Comparison of ENCODE assay signal across 22 mouse cellular contexts in genomic region chr4:90445268-90445667, GRCm38 (mm10).
DNase-seq lines count a peak whose midpoint lies in the region; ATAC-seq and TF ChIP-seq lines count a peak whose summit lies in the region.
"Had no signal": no experiment of that assay in that cellular context is flagged by ENCODE, and none has a peak within 500 bp of the region (broad histone marks: within the 10 kb centered on the region; RNA-seq: fewer than 3 reads in every experiment).

No protein-coding gene starts in this region.

- no peak overlapping the region for H3K4me2 ChIP-seq in forebrain, embryonic 13.5 days
- H3K4me2 ChIP-seq in forebrain, embryonic 12.5 days, result no peak overlapping the region
- H3K4me2 ChIP-seq in forebrain, embryonic 15.5 days (replicated peaks), result no peak overlapping the region
- H3K4me2 ChIP-seq in forebrain, embryonic 16.5 days (ENCODE audit: low read length), result no peak overlapping the region
- no peak overlapping the region for H3K4me2 ChIP-seq in hindbrain, postnatal 0 days (ENCODE audit: low read depth, low read length)
- H3K4me2 ChIP-seq: embryonic facial prominence, embryonic 12.5 days had no signal

- WGBS in forebrain, embryonic 13.5 days, result 55% methylated on average over 3 of the region's 3 CpGs
- 78% methylated on average over 3 of the region's 3 CpGs for WGBS in forebrain, embryonic 12.5 days
- 31% methylated on average over 3 of the region's 3 CpGs for WGBS in forebrain, embryonic 15.5 days
- 84% methylated on average over 3 of the region's 3 CpGs for WGBS in forebrain, embryonic 10.5 days
- 22% methylated on average over 3 of the region's 3 CpGs for WGBS in forebrain, embryonic 16.5 days
- 59% methylated on average over 3 of the region's 3 CpGs for WGBS in hindbrain, postnatal 0 days

- no peaks in the 10 kb centered on the region for H3K36me3 ChIP-seq in forebrain, embryonic 13.5 days (ENCODE audit: poor library complexity, severe bottlenecking)
- H3K36me3 ChIP-seq in forebrain, embryonic 12.5 days (replicated peaks), result no peaks in the 10 kb centered on the region
- no peaks in the 10 kb centered on the region for H3K36me3 ChIP-seq in forebrain, embryonic 15.5 days
- no peaks in the 10 kb centered on the region for H3K36me3 ChIP-seq in forebrain, embryonic 10.5 days (replicated peaks)
- no peaks in the 10 kb centered on the region for H3K36me3 ChIP-seq in forebrain, embryonic 16.5 days (ENCODE audit: control insufficient read depth, insufficient read depth)
- H3K36me3 ChIP-seq in hindbrain, postnatal 0 days (ENCODE audit: insufficient read depth, low read length), result no peaks in the 10 kb centered on the region
- H3K36me3 ChIP-seq: embryonic facial prominence, embryonic 10.5 days; embryonic facial prominence, embryonic 12.5 days; G1E had no signal

- H3K9ac ChIP-seq in forebrain, embryonic 13.5 days, result no peak overlapping the region
- H3K9ac ChIP-seq in forebrain, embryonic 12.5 days, result no peak overlapping the region
- no peak overlapping the region for H3K9ac ChIP-seq in forebrain, embryonic 15.5 days (replicated peaks)
- no peak overlapping the region for H3K9ac ChIP-seq in forebrain, embryonic 16.5 days (replicated peaks; ENCODE audit: low read depth, low read length)
- H3K9ac ChIP-seq in hindbrain, postnatal 0 days (replicated peaks; ENCODE audit: low read length), result no peak overlapping the region
- H3K9ac ChIP-seq: embryonic facial prominence, embryonic 12.5 days had no signal

- H3K4me3 ChIP-seq in forebrain, embryonic 13.5 days, result no peak overlapping the region
- no peak overlapping the region for H3K4me3 ChIP-seq in forebrain, embryonic 12.5 days (replicated peaks)
- H3K4me3 ChIP-seq in forebrain, embryonic 15.5 days, result no peak overlapping the region
- no peak overlapping the region for H3K4me3 ChIP-seq in forebrain, embryonic 10.5 days
- H3K4me3 ChIP-seq in forebrain, embryonic 16.5 days (replicated peaks; ENCODE audit: low read length), result no peak overlapping the region
- H3K4me3 ChIP-seq in hindbrain, postnatal 0 days (ENCODE audit: low read length), result no peak overlapping the region
- H3K4me3 ChIP-seq: embryonic facial prominence, embryonic 10.5 days; embryonic facial prominence, embryonic 12.5 days had no signal

- peak; percentile 70; the same call in 1 of the 2 replicates for ATAC-seq in forebrain, embryonic 13.5 days
- no peak for ATAC-seq in forebrain, embryonic 12.5 days (ENCODE audit: low FRiP score)
- ATAC-seq in forebrain, embryonic 15.5 days (replicated peaks), result peak; percentile 71
- ATAC-seq in forebrain, embryonic 16.5 days, result peak; percentile 84
- no peak for ATAC-seq in hindbrain, postnatal 0 days
- ATAC-seq: activated CD4-positive, CD25-positive, alpha-beta regulatory T cell, adult 4 months; CD4-positive, CD25-positive, alpha-beta regulatory T cell, adult 4 months; Patski had no signal

- DNase-seq in forebrain, embryonic 10.5 days (ENCODE audit: extremely low spot score, low spot score), result no peak
- no peak for DNase-seq in hindbrain, postnatal 0 days (ENCODE audit: low spot score)
- no peak for DNase-seq in spleen, postnatal 14 days (ENCODE audit: low spot score in 2 of 2)
- DNase-seq: adrenal gland, adult 8-10 months; adrenal gland, postnatal 14 days; adrenal gland, postnatal 36 days; B cell, adult 2 months; cerebellum, adult 11-12 months; cerebellum, adult 2 months; cerebellum, adult 9-10 months; cerebellum, postnatal 25 days had no signal

- H3K4me1 ChIP-seq in forebrain, embryonic 13.5 days, result no peaks in the 10 kb centered on the region
- no peaks in the 10 kb centered on the region for H3K4me1 ChIP-seq in forebrain, embryonic 12.5 days
- peaks cover 5% of the 10 kb centered on the region; the same call in 1 of the 2 replicates for H3K4me1 ChIP-seq in forebrain, embryonic 15.5 days
- no peaks in the 10 kb centered on the region for H3K4me1 ChIP-seq in forebrain, embryonic 10.5 days
- peaks cover 2% of the 10 kb centered on the region; the same call in 1 of the 2 replicates for H3K4me1 ChIP-seq in forebrain, embryonic 16.5 days (replicated peaks; ENCODE audit: control insufficient read depth, insufficient read depth, low read length)
- H3K4me1 ChIP-seq in hindbrain, postnatal 0 days (ENCODE audit: insufficient read depth, low read length), result no peaks in the 10 kb centered on the region
- H3K4me1 ChIP-seq: embryonic facial prominence, embryonic 10.5 days; embryonic facial prominence, embryonic 12.5 days had no signal

- TF ChIP-seq CTCF in hindbrain, postnatal 0 days (IDR thresholded peaks at IDR 0.05; ENCODE audit: low read depth), result no peak

- no peaks in the 10 kb centered on the region for H3K9me3 ChIP-seq in forebrain, embryonic 13.5 days (replicated peaks)
- H3K9me3 ChIP-seq in forebrain, embryonic 12.5 days, result no peaks in the 10 kb centered on the region
- no peaks in the 10 kb centered on the region for H3K9me3 ChIP-seq in forebrain, embryonic 15.5 days
- no peaks in the 10 kb centered on the region for H3K9me3 ChIP-seq in forebrain, embryonic 10.5 days
- no peaks in the 10 kb centered on the region for H3K9me3 ChIP-seq in forebrain, embryonic 16.5 days (ENCODE audit: control insufficient read depth, low read length)
- no peaks in the 10 kb centered on the region for H3K9me3 ChIP-seq in hindbrain, postnatal 0 days (ENCODE audit: low read length)
- H3K9me3 ChIP-seq: embryonic facial prominence, embryonic 10.5 days; embryonic facial prominence, embryonic 12.5 days; G1E had no signal

- no peak overlapping the region for H3K27ac ChIP-seq in forebrain, embryonic 13.5 days
- H3K27ac ChIP-seq in forebrain, embryonic 12.5 days, result no peak overlapping the region
- H3K27ac ChIP-seq in forebrain, embryonic 15.5 days (replicated peaks), result 0 out of 2 replicates have a peak overlapping the region, but pooled peaks have one; percentile 13
- no peak overlapping the region for H3K27ac ChIP-seq in forebrain, embryonic 10.5 days
- H3K27ac ChIP-seq in forebrain, embryonic 16.5 days (ENCODE audit: low read length), result no peak overlapping the region
- no peak overlapping the region for H3K27ac ChIP-seq in hindbrain, postnatal 0 days
- H3K27ac ChIP-seq: embryonic facial prominence, embryonic 10.5 days; embryonic facial prominence, embryonic 12.5 days had no signal

- H3K27me3 ChIP-seq in forebrain, embryonic 13.5 days, result no peaks in the 10 kb centered on the region
- H3K27me3 ChIP-seq in forebrain, embryonic 12.5 days, result no peaks in the 10 kb centered on the region
- H3K27me3 ChIP-seq in forebrain, embryonic 15.5 days, result no peaks in the 10 kb centered on the region
- no peaks in the 10 kb centered on the region for H3K27me3 ChIP-seq in forebrain, embryonic 10.5 days (ENCODE audit: poor library complexity, severe bottlenecking)
- no peaks in the 10 kb centered on the region for H3K27me3 ChIP-seq in forebrain, embryonic 16.5 days (replicated peaks; ENCODE audit: control insufficient read depth, insufficient read depth, low read length)
- no peaks in the 10 kb centered on the region for H3K27me3 ChIP-seq in hindbrain, postnatal 0 days (ENCODE audit: insufficient read depth, low read length)
- H3K27me3 ChIP-seq: CH12.LX; embryonic facial prominence, embryonic 12.5 days; Patski had no signal

Comparison
In these comparisons a context has a peak if more than half of its experiments do, and no peak if none do; other contexts are left out.
1. ATAC-seq: peak in forebrain, embryonic 13.5 days (single experiment), forebrain, embryonic 15.5 days (single experiment) and forebrain, embryonic 16.5 days (single experiment); none in forebrain, embryonic 12.5 days (single experiment) and hindbrain, postnatal 0 days (single experiment).